Mouse (Mus musculus) cerebellum, adult 2 months (tissue): ENCODE data around the gene Psmb3.

Source experiments
- CTCF ChIP-seq: fragments of 200-500 bp; IDR thresholded peaks from 2 replicates; pipeline ENCODE4 v1.5.1; 2011; ENCODE audit warnings: low read depth, mild to moderate bottlenecking, control low read depth, low read length, moderate library complexity, borderline replicate concordance; ENCODE audit not compliant: insufficient read depth
- POLR2A ChIP-seq: fragments of 200-500 bp; IDR thresholded peaks from 2 replicates; pipeline ENCODE4 v1.6.1; 2011; ENCODE audit warnings: low read length, control low read depth, borderline replicate concordance; ENCODE audit not compliant: insufficient read depth

DNA sequence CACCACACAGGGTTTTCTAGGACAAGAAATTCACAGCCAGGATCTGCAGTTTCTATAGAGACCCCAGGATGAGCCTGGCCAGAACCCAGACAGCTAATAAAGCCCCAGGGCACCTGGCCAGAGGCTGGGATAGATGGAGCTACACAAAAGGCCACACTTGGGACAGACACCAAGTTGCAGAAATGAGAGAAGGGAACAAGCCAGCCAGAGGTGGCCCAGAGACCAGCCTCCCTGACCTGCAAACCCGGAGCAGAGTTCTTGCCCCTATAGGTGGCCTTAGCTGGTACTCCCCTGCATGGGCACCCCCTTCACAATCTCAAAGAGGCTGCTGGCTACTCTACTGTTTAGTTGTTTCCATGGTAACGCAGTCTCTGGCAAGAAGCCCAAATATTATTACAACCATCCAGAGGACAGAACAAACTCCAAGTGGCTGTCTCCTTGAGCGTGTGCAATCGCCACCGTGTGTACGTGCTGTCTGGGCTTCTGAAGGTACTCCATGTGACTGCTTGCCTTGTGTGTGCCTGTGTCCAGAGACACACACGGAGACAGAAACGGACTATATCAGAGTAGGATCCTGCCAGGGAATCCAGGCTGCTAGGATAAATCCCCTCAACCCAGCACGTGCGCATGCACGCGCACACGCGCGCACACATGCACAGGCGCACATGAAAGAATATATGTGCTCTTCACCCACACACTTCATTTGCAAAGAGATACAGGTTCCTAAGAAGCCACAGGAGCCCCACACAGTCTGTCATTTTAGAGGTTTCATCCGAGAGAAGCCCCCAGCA, 8.1 kb upstream of the Psmb3 start:
- TF ChIP-seq CTCF: no peak
- no peak for TF ChIP-seq POLR2A
